11 mouse cellular contexts compared by ENCODE assay signal in the genomic region with DNA sequence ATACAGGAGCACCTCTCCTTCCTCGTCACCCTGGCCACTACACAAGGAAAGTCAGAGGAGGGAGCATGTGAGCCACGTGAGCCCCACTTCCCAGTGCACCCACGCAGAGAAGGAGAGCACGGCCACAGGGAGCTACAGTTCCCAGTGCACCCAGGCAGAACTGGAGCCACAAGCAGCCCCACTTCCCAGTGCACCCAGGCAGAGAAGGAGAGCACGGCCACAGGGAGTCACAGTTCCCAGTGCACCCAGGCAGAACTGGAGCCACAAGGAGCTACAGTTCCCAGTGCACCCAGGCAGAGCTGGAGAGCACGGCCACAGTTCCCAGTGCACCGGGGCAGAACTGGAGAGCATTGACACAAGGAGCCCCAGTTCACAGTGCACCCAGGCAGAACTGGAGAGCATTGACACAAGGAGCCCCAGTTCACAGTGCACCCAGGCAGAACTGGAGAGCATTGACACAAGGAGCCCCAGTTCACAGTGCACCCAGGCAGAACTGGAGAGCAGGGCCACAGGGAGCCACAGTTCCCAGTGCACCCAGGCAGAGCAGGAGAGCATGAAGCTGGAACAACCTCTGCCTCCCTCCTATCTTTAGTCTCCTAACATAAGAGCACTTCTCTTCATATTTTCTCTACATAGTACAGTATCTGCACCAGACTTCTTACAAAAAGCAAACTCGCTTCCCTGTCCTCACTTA. TPM values are rescaled to one million over a fixed set of nuclear protein-coding genes. Genes with fewer than 3 reads are reported as not detected.
DNase-seq lines count a peak whose midpoint lies in the region; ATAC-seq lines count a peak whose summit lies in the region.
"Had no signal": no experiment of that assay in that cellular context is flagged by ENCODE, and none has a peak within 500 bp of the region (broad histone marks: within the 10 kb centered on the region; RNA-seq: fewer than 3 reads in every experiment).

No protein-coding gene starts in this region.

- peak; percentile 72 for DNase-seq in heart, adult 11 months
- DNase-seq in heart, postnatal 36 days: no peak
- peak; percentile 92 for DNase-seq in kidney, adult 9 months
- peak; percentile 56 for DNase-seq in kidney, postnatal 10 days
- DNase-seq in thymus, postnatal 4 days: no peak
- DNase-seq in c-Kit-positive CD71-positive TER-119-positive erythroid progenitor cells, embryonic 14.5 days (ENCODE audit: low spot score): no peak
- DNase-seq: gastrocnemius, postnatal 36 days; layer of hippocampus, postnatal 36 days had no signal

- peak; percentile 38; the same call in 1 of the 2 replicates for ATAC-seq in monocyte, adult 5-6 weeks (replicated peaks; ENCODE audit: insufficient number of reproducible peaks, low FRiP score, low TSS enrichment, poor library complexity, severe bottlenecking)
- ATAC-seq in cerebellum, adult (ENCODE audit: insufficient number of reproducible peaks, low FRiP score, low TSS enrichment): no peak
- ATAC-seq: forebrain, postnatal 0 days had no signal

- intact Hi-C loops in heart, postnatal 36 days (cut with DNase I): loop anchor here (10.0 kb wide), 2 partner anchors 255 to 785 kb away; partner anchors contain the start of genes Dcaf10 and Exosc3

RNA-seq across cellular contexts. Expression of gene Ncbp1, which starts 9.0 kb away (rescaled TPM):
- 10 to 100 TPM; 19.3 to 19.7 TPM for total RNA-seq in heart, postnatal 36 days (2021)
- 39.7 to 57.5 TPM (median 45.6 TPM) in 3 replicates for total RNA-seq in monocyte, adult 5-6 weeks (2017)

RNA-seq across cellular contexts. Expression of gene Tstd2, which starts 9.0 kb away (rescaled TPM):
- 10 to 100 TPM; 12.8 to 14.0 TPM for total RNA-seq in heart, postnatal 36 days (2021)
- total RNA-seq in monocyte, adult 5-6 weeks (2017): 21.9 to 27.7 TPM (median 27.7 TPM) in 3 replicates

Comparison
In these comparisons a context has a peak if more than half of its experiments do, and no peak if none do; other contexts are left out.
1. DNase-seq: peak in heart, adult 11 months (single experiment), kidney, adult 9 months (single experiment) and kidney, postnatal 10 days (single experiment); none in heart, postnatal 36 days (0 of 2), thymus, postnatal 4 days (single experiment) and c-Kit-positive CD71-positive TER-119-positive erythroid progenitor cells, embryonic 14.5 days (single experiment).